Mouse (Mus musculus) myocyte (in vitro differentiated cells): Measurements from ENCODE around the gene Cpne9. TPM values are rescaled to one million over a fixed set of nuclear protein-coding genes. Genes with fewer than 3 reads are reported as not detected.

Source experiments
- H3K27me3 ChIP-seq: one replicate; pipeline ENCODE4 v1.6.1; 2011; ENCODE audit not compliant: control insufficient read depth, insufficient read depth, insufficient read length
- H3K36me3 ChIP-seq: one replicate; pipeline ENCODE4 v1.6.1; 2011; ENCODE audit not compliant: control insufficient read depth, insufficient read depth
- H3K4me2 ChIP-seq: one replicate; pipeline ENCODE4 v1.6.1; 2011; ENCODE audit warnings: low read depth, control low read depth
- H3K4me3 ChIP-seq: one replicate; pipeline ENCODE4 v1.5.1; 2011; ENCODE audit warnings: mild to moderate bottlenecking, control low read depth, moderate library complexity
- H3K79me2 ChIP-seq: one replicate; pipeline ENCODE4 v1.6.1; 2011; ENCODE audit not compliant: control insufficient read depth, insufficient read depth
- H3ac ChIP-seq: one replicate; pipeline ENCODE4 v1.6.1; 2011; ENCODE audit not compliant: control insufficient read depth, insufficient read length
- CEBPB ChIP-seq: IDR thresholded peaks from 2 replicates; pipeline ENCODE4 v1.6.1; 2011; ENCODE audit warnings: mild to moderate bottlenecking, moderate library complexity; ENCODE audit not compliant: poor library complexity, insufficient read depth, severe bottlenecking
- E2F4 ChIP-seq: IDR thresholded peaks from one replicate; pipeline ENCODE4 v1.6.1; 2011; ENCODE audit warnings: mild to moderate bottlenecking, control low read depth, moderate library complexity; ENCODE audit not compliant: insufficient read depth
- MAX ChIP-seq: IDR thresholded peaks from one replicate; pipeline ENCODE4 v1.6.1; 2011; ENCODE audit warnings: low read depth, mild to moderate bottlenecking, control low read depth
- MYOD1 ChIP-seq, 3 experiments: IDR thresholded peaks; one replicate each; pipeline ENCODE4 v1.6.1; 2011; ENCODE audit warnings: control low read depth in 2 of 3, low read depth in 2 of 3, mild to moderate bottlenecking in 2 of 3, moderate library complexity in 1 of 3; ENCODE audit not compliant: insufficient read length in 2 of 3, control insufficient read depth in 1 of 3
- MYOG ChIP-seq, 3 experiments: IDR thresholded peaks; one replicate each; pipeline ENCODE4 v1.6.1; 2011; ENCODE audit warnings: control low read depth in 2 of 3, low read depth in 2 of 3, mild to moderate bottlenecking in 2 of 3; ENCODE audit not compliant: insufficient read length in 2 of 3, control insufficient read depth in 1 of 3, insufficient read depth in 1 of 3
- POLR2A ChIP-seq: IDR thresholded peaks from one replicate; pipeline ENCODE4 v1.6.1; 2011; ENCODE audit warnings: low read depth, mild to moderate bottlenecking, control low read depth, moderate library complexity; ENCODE audit not compliant: insufficient read length
- POLR2AphosphoS2 ChIP-seq: IDR thresholded peaks from one replicate; pipeline ENCODE4 v1.6.1; 2011; ENCODE audit warnings: low read depth, control low read depth; ENCODE audit not compliant: insufficient read length
- REST ChIP-seq: IDR thresholded peaks from one replicate; pipeline ENCODE4 v1.6.1; 2011; ENCODE audit warnings: mild to moderate bottlenecking, control low read depth, moderate library complexity; ENCODE audit not compliant: insufficient read depth, insufficient read length
- SRF ChIP-seq: IDR thresholded peaks from one replicate; pipeline ENCODE4 v1.6.1; 2011; ENCODE audit warnings: low read depth; ENCODE audit not compliant: control insufficient read depth, insufficient read length
- TCF12 ChIP-seq: IDR thresholded peaks from one replicate; pipeline ENCODE4 v1.6.1; 2011; ENCODE audit warnings: mild to moderate bottlenecking, control low read depth; ENCODE audit not compliant: poor library complexity, insufficient read depth, severe bottlenecking
- TCF3 ChIP-seq: IDR thresholded peaks from one replicate; pipeline ENCODE4 v1.6.1; 2011; ENCODE audit warnings: low read depth, control low read depth; ENCODE audit not compliant: insufficient read length
- USF1 ChIP-seq: IDR thresholded peaks from one replicate; pipeline ENCODE4 v1.6.1; 2011; ENCODE audit warnings: low read depth, mild to moderate bottlenecking, control low read depth, moderate library complexity
- polyA plus RNA-seq: library from polyadenylated mRNA; unstranded; fragments of >200 nt; fragmentation: generic; extraction: Trizol; gene quantifications from one replicate; pipeline ENCODE4 v1.2.1, GENCODE M21; 2012; ENCODE audit warnings: missing spikeins

Cpne9 gene
- polyA plus RNA-seq, 1 experiment = 0.08 TPM

DNA sequence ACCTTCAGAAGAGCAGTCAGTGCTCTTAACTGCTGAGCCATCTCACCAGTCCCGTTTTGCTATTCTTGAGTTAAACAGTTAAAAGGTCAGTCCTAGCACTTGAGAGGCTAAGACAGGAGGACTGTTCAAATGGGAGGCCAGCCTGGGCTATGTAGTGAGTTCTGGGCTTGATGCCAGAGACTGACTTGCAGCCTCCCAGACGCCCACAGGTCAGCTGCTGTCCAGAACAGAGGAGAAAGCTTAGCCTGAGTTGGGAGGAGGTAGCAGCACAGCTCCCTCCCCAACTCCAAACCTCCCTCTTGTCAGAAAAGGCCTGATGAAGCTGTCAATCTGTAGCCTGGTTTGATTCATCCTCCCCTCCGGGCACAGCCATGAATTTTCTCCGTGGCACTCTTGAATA lies 5.3 kb upstream of the Cpne9 start:
- H3K27me3 ChIP-seq = no peaks in the 10 kb centered on the region
- no peaks in the 10 kb centered on the region for H3K79me2 ChIP-seq
- peaks cover 6% of the 10 kb centered on the region for H3K36me3 ChIP-seq
- no peak overlapping the region for H3K4me3 ChIP-seq
- no peak for TF ChIP-seq E2F4
- peak in 2 of 3 experiments; percentile 18 to 29 for TF ChIP-seq MYOD1 (IDR thresholded peaks at IDR 0.05; ENCODE audit: control insufficient read depth in 1 of 3, insufficient read length in 2 of 3, low read depth in 2 of 3)
- no peak for TF ChIP-seq TCF12
- TF ChIP-seq CEBPB = no peak
- TF ChIP-seq SRF = no peak
- no peak for TF ChIP-seq POLR2AphosphoS2
- peak in 1 of 3 experiments; percentile 18 for TF ChIP-seq MYOG (IDR thresholded peaks at IDR 0.05; ENCODE audit: control insufficient read depth in 1 of 3, insufficient read depth in 1 of 3, insufficient read length in 2 of 3, low read depth in 2 of 3)
- no peak for TF ChIP-seq POLR2A
- TF ChIP-seq REST = no peak
- H3ac ChIP-seq = no peak overlapping the region
- H3K4me2 ChIP-seq = no peak overlapping the region

DNA sequence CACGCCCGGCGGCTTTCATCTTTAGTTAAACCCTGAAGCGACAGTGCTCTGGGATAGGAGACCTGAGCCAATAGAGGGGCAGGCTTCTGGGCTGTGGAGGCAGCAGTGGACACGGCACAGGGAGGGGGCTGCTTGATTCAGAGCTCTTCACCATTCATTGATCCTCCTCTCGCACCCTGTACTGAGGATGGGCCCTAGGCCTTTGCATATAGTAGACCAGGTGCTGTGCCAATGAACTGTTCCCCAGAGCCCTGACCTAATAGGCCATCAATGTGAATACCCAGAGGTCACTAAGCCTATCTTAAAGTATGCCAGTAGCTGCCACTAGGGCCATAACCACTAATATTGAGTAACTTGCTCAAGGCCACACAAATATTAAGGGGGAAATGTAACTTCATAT lies 431 bp upstream of the Cpne9 start:
- Histone ChIP-seq H3K4me2 (no peak overlapping the region), H3K27me3 (peaks cover 28% of the 10 kb centered on the region), H3K36me3 (no peaks in the 10 kb centered on the region), H3ac (no peak overlapping the region), H3K4me3 (no peak overlapping the region), H3K79me2 (no peaks in the 10 kb centered on the region)
- TF ChIP-seq REST = no peak
- peak; percentile 21 for TF ChIP-seq POLR2AphosphoS2

DNA sequence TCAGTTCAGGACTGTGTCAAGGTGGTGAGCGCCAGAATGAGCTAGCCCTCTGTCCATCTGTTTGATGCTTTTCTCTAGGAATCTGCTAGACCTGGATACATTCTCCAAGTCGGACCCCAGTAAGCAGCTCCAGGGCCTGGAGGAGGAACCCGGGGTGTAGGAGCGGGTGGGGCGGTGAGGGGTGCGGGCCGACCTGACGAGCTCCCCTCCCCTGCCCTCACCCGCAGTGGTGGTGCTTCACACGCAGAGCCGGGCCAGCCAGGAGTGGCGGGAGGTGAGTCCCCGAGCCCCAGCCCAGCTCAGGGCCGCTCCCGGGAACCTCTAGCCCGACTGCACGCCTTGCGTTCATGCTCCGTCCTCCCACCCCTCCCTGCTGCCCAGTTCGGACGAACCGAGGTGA lies 862 bp downstream of the Cpne9 start:
- no peaks in the 10 kb centered on the region for H3K36me3 ChIP-seq
- H3ac ChIP-seq = no peak overlapping the region
- H3K4me2 ChIP-seq = no peak overlapping the region
- H3K79me2 ChIP-seq = no peaks in the 10 kb centered on the region
- no peak overlapping the region for H3K4me3 ChIP-seq
- TF ChIP-seq POLR2AphosphoS2 (no peak), USF1 (no peak), CEBPB (no peak), E2F4 (no peak), MYOG (IDR thresholded peaks at IDR 0.05; ENCODE audit: control insufficient read depth in 1 of 3, insufficient read depth in 1 of 3, insufficient read length in 2 of 3, low read depth in 2 of 3) (no peak), TCF12 (no peak), REST (no peak), MYOD1 (IDR thresholded peaks at IDR 0.05; ENCODE audit: control insufficient read depth in 1 of 3, insufficient read length in 2 of 3, low read depth in 2 of 3) (no peak), MAX (no peak), TCF3 (no peak), SRF (no peak), POLR2A (no peak)
- H3K27me3 ChIP-seq = peaks cover 28% of the 10 kb centered on the region

DNA sequence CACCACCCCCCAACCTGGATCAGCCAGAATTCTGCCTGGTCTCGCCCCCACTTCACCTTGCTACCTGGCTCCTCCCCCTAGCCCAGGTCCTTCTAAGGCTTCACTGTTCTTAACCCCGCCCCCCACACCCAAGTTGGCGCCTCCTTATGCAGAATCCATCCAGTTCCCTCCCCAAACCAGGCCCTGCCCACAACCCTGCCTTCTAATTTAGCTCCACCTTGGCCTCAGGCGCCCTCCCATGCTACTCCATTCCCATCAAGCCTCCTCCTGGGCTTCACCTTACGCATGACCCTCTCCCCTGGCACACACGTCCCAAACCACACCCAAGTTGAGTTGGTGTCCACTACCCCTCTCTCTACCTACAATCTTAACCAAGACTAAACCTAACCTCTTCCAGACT lies 1.4 kb downstream of the Cpne9 start:
- H3K79me2 ChIP-seq = no peaks in the 10 kb centered on the region
- peaks cover 28% of the 10 kb centered on the region for H3K27me3 ChIP-seq
- H3K36me3 ChIP-seq = no peaks in the 10 kb centered on the region
- no peak overlapping the region for H3K4me3 ChIP-seq
- no peak overlapping the region for H3K4me2 ChIP-seq
- TF ChIP-seq TCF3 (no peak), USF1 (no peak), POLR2A (no peak), SRF (no peak), REST (no peak), POLR2AphosphoS2 (no peak), MAX (no peak), TCF12 (no peak), MYOD1 (IDR thresholded peaks at IDR 0.05; ENCODE audit: control insufficient read depth in 1 of 3, insufficient read length in 2 of 3, low read depth in 2 of 3) (no peak), CEBPB (no peak), E2F4 (no peak), MYOG (IDR thresholded peaks at IDR 0.05; ENCODE audit: control insufficient read depth in 1 of 3, insufficient read depth in 1 of 3, insufficient read length in 2 of 3, low read depth in 2 of 3) (no peak)
- H3ac ChIP-seq = no peak overlapping the region

DNA sequence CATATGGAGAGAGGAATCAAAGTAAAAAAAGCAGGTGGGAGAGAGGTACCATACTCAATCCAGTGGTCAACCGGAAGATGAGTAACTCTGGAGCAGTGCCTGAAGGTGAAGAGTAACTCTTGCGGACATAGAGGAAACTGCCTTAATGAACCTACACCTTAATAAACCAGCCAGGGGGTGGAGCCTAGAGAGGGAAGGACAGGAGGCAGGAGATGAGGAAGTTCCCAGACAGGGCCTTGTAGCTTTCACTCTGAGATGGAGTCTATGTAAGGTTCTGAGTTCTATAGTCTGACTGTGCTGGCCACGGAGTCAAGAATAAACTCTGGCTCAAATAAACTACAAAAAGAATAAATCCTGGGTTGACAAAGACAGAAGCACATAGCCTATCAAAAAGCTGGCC lies 2.8 kb downstream of the Cpne9 start:
- no peak overlapping the region for H3ac ChIP-seq
- H3K4me3 ChIP-seq = no peak overlapping the region
- peaks cover 28% of the 10 kb centered on the region for H3K27me3 ChIP-seq
- H3K36me3 ChIP-seq = no peaks in the 10 kb centered on the region
- no peak overlapping the region for H3K4me2 ChIP-seq
- no peaks in the 10 kb centered on the region for H3K79me2 ChIP-seq
- no peak for TF ChIP-seq E2F4
- no peak for TF ChIP-seq MAX
- TF ChIP-seq TCF12 = no peak
- TF ChIP-seq TCF3 = no peak
- no peak for TF ChIP-seq POLR2A
- no peak for TF ChIP-seq SRF
- TF ChIP-seq USF1 = no peak
- TF ChIP-seq CEBPB = no peak
